Mouse (Mus musculus): ENCODE measurements around the gene Gm4131. TPM values are rescaled to one million over a fixed set of nuclear protein-coding genes. Genes with fewer than 3 reads are reported as not detected.

Gene Gm4131
- polyA plus RNA-seq, 1 experiment: not detected

DNA sequence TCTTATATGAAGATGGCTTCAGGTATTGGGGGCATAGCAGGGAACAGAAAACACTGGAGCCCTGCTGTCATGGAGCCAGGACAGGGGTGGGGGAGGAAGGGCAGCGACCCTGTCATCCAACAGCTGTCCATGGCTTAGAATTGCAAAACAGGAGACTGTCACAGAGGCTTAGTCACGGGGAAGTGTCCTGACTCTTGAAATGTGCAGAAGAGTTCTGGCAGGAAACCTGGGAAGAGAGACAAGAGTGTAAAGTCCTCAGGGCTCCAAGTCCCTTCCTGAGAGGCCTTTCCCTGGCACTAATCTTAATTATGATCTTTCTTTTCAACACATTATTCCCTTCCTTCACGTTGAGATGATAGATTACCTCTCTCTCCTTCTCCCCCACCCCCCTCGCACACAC lies 16.6 kb downstream of the Gm4131 start:
- no peaks in the 10 kb centered on the region for H3K79me2 ChIP-seq (ENCODE audit: control insufficient read depth, insufficient read depth)
- no peaks in the 10 kb centered on the region for H3K36me3 ChIP-seq (ENCODE audit: control insufficient read depth, insufficient read depth)
- H3K27me3 ChIP-seq (ENCODE audit: control insufficient read depth, insufficient read depth, insufficient read length): peaks cover 4% of the 10 kb centered on the region
- H3K4me3 ChIP-seq (ENCODE audit: insufficient read depth, poor library complexity, severe bottlenecking): no peak overlapping the region
- TF ChIP-seq CEBPB (IDR thresholded peaks at IDR 0.05; ENCODE audit: low read depth): no peak
- no peak for TF ChIP-seq MYOG (IDR thresholded peaks at IDR 0.05; ENCODE audit: control insufficient read depth, extremely low read depth, insufficient read length)
- TF ChIP-seq USF1 (IDR thresholded peaks at IDR 0.05; ENCODE audit: low read depth): no peak
- no peak for TF ChIP-seq CTCF (IDR thresholded peaks at IDR 0.05; ENCODE audit: control insufficient read depth, insufficient read depth, insufficient read length)
- no peak for TF ChIP-seq MAX (IDR thresholded peaks at IDR 0.05)
- TF ChIP-seq FOSL1 (IDR thresholded peaks at IDR 0.05; ENCODE audit: insufficient read depth, low read length, poor library complexity, severe bottlenecking): no peak
- no peak for TF ChIP-seq MYOD1 (IDR thresholded peaks at IDR 0.05; ENCODE audit: control insufficient read depth, insufficient read length, low read depth)
- H3ac ChIP-seq (ENCODE audit: control insufficient read depth, insufficient read length, low read depth): no peak overlapping the region
- no peaks in the 10 kb centered on the region for H3K79me3 ChIP-seq (ENCODE audit: low read depth)

DNA sequence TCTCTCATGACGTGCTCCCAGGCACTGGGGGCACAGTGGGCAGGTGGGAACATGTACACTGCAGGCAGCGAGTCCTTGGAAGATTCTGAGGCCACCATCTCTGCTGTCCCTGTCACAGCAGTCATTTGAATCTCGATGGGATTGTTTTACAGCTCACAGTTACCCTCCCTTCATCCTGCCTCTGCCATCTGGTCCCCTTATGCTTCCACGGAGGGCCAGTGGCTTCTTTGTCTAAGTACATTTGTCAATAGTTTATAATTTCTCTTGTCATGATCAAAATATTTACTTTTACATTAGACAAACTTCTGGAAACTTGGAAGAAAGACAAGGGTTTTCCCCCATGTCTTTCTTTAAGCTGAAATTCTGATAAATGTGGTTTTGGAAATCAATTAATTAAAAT lies 20.0 kb downstream of the Gm4131 start:
- no peaks in the 10 kb centered on the region for H3K79me3 ChIP-seq (ENCODE audit: low read depth)

DNA sequence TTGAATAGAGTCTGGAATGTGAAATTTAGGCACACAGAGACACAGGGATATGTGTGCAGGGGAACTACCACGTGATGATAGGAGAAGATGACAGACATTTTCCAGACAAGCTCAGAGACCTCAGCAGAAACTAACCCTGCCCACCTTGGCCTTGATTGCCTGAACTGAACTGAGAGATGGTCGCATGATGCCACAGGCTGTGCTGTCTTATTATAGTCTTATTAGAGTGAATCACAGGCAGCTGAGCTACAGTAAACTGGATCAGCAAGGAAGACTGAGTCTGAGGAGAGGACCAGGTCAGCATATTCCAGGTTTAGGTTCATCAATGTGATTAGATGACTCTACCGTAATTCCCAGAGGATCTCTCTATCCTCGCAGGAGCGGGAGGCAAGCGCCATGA lies 20.4 kb downstream of the Gm4131 start:
- Histone ChIP-seq H3K36me3 (ENCODE audit: control insufficient read depth, insufficient read depth) (no peaks in the 10 kb centered on the region), H3K79me2 (ENCODE audit: control insufficient read depth, insufficient read depth) (no peaks in the 10 kb centered on the region), H3K27me3 (ENCODE audit: control insufficient read depth, insufficient read depth, insufficient read length) (peaks cover 4% of the 10 kb centered on the region), H3ac (ENCODE audit: control insufficient read depth, insufficient read length, low read depth) (no peak overlapping the region), H3K4me3 (ENCODE audit: insufficient read depth, poor library complexity, severe bottlenecking) (no peak overlapping the region), H3K79me3 (ENCODE audit: low read depth) (no peaks in the 10 kb centered on the region)
- no peak for TF ChIP-seq MAX (IDR thresholded peaks at IDR 0.05)
- TF ChIP-seq MYOD1 (IDR thresholded peaks at IDR 0.05; ENCODE audit: control insufficient read depth, insufficient read length, low read depth): no peak
- no peak for TF ChIP-seq FOSL1 (IDR thresholded peaks at IDR 0.05; ENCODE audit: insufficient read depth, low read length, poor library complexity, severe bottlenecking)

More for the DNA sequence above, 20.0 kb downstream of the Gm4131 start:
- Histone ChIP-seq H3ac (ENCODE audit: control insufficient read depth, insufficient read length, low read depth) (no peak overlapping the region), H3K79me2 (ENCODE audit: control insufficient read depth, insufficient read depth) (no peaks in the 10 kb centered on the region), H3K27me3 (ENCODE audit: control insufficient read depth, insufficient read depth, insufficient read length) (peaks cover 4% of the 10 kb centered on the region), H3K36me3 (ENCODE audit: control insufficient read depth, insufficient read depth) (no peaks in the 10 kb centered on the region), H3K4me3 (ENCODE audit: insufficient read depth, poor library complexity, severe bottlenecking) (no peak overlapping the region)
- TF ChIP-seq MAX (IDR thresholded peaks at IDR 0.05): no peak
- TF ChIP-seq FOSL1 (IDR thresholded peaks at IDR 0.05; ENCODE audit: insufficient read depth, low read length, poor library complexity, severe bottlenecking): no peak
- TF ChIP-seq USF1 (IDR thresholded peaks at IDR 0.05; ENCODE audit: low read depth): no peak
- TF ChIP-seq MYOG (IDR thresholded peaks at IDR 0.05; ENCODE audit: control insufficient read depth, extremely low read depth, insufficient read length): no peak
- no peak for TF ChIP-seq CTCF (IDR thresholded peaks at IDR 0.05; ENCODE audit: control insufficient read depth, insufficient read depth, insufficient read length)
- no peak for TF ChIP-seq MYOD1 (IDR thresholded peaks at IDR 0.05; ENCODE audit: control insufficient read depth, insufficient read length, low read depth)
- TF ChIP-seq CEBPB (IDR thresholded peaks at IDR 0.05; ENCODE audit: low read depth): no peak

DNA sequence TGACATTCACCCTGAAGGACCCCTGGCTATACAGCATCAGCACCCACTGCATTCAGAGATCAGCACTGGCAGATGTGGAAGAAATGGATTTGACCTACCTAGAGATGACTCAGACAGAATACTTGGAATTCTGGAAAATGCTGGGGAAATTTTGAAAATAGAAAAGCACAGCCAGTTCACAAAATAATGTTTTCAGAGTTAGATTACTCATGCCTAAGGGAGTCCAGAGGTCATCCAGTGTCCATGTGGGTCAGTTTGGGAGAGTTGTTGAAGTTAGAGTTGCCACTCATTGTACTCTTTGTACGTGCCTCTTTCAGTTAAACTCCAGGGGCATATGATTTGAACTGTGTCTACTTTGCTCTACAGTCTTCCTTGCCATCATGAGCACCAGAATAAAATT lies 25.0 kb downstream of the Gm4131 start:
- Histone ChIP-seq H3K4me3 (ENCODE audit: insufficient read depth, poor library complexity, severe bottlenecking) (no peak overlapping the region), H3K27me3 (ENCODE audit: control insufficient read depth, insufficient read depth, insufficient read length) (peaks cover 5% of the 10 kb centered on the region), H3K36me3 (ENCODE audit: control insufficient read depth, insufficient read depth) (no peaks in the 10 kb centered on the region), H3K79me3 (ENCODE audit: low read depth) (no peaks in the 10 kb centered on the region), H3ac (ENCODE audit: control insufficient read depth, insufficient read length, low read depth) (no peak overlapping the region), H3K79me2 (ENCODE audit: control insufficient read depth, insufficient read depth) (no peaks in the 10 kb centered on the region)
- TF ChIP-seq CEBPB (IDR thresholded peaks at IDR 0.05; ENCODE audit: low read depth) (no peak), MAX (IDR thresholded peaks at IDR 0.05) (no peak)

DNA sequence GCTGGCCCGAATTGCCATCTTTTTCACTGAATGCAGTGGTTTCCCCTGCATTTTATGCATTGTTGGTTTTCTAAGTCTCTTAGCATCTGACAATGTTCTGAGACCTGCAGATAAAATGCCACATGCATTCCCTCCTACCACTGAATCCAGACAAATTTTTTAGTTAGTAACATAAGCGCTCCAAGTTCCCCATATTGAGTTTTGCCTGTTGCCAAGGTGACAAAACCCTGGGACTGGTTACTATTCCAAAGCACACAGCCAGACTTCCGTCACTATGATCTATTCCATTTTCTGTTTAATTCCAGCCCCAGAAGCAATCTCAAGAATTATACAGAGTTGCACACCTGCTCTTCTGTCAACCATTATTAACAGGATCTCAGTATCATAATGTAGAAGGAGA lies 26.9 kb downstream of the Gm4131 start:
- TF ChIP-seq MYOG (IDR thresholded peaks at IDR 0.05; ENCODE audit: control insufficient read depth, extremely low read depth, insufficient read length) (no peak), MYOD1 (IDR thresholded peaks at IDR 0.05; ENCODE audit: control insufficient read depth, insufficient read length, low read depth) (no peak), MAX (IDR thresholded peaks at IDR 0.05) (no peak), FOSL1 (IDR thresholded peaks at IDR 0.05; ENCODE audit: insufficient read depth, low read length, poor library complexity, severe bottlenecking) (no peak), CTCF (IDR thresholded peaks at IDR 0.05; ENCODE audit: control insufficient read depth, insufficient read depth, insufficient read length) (no peak), CEBPB (IDR thresholded peaks at IDR 0.05; ENCODE audit: low read depth) (no peak), USF1 (IDR thresholded peaks at IDR 0.05; ENCODE audit: low read depth) (no peak)
- Histone ChIP-seq H3K4me3 (ENCODE audit: insufficient read depth, poor library complexity, severe bottlenecking) (no peak overlapping the region), H3ac (ENCODE audit: control insufficient read depth, insufficient read length, low read depth) (no peak overlapping the region), H3K36me3 (ENCODE audit: control insufficient read depth, insufficient read depth) (no peaks in the 10 kb centered on the region), H3K27me3 (ENCODE audit: control insufficient read depth, insufficient read depth, insufficient read length) (peaks cover 5% of the 10 kb centered on the region), H3K79me3 (ENCODE audit: low read depth) (no peaks in the 10 kb centered on the region), H3K79me2 (ENCODE audit: control insufficient read depth, insufficient read depth) (no peaks in the 10 kb centered on the region)

DNA sequence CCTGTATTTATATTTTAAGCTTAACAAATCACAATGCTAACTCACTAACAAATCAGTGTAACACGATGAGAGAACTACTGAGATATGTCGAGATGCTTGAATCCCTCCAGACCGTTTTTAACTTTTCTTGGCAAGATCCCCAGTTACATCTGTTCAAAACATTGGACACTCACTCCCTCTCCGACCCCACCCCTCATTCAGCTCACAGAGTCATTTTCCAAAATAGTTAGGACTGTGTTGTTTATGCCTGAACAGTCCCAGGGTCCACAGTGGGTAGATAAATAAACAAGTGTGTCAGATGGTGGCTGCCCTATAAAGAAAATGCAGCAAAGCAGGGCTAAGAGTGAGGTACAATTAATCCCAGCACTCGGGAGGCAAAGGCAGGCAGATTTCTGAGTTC lies 29.7 kb downstream of the Gm4131 start:
- Histone ChIP-seq H3K79me3 (ENCODE audit: low read depth) (no peaks in the 10 kb centered on the region), H3K36me3 (ENCODE audit: control insufficient read depth, insufficient read depth) (no peaks in the 10 kb centered on the region)
- TF ChIP-seq CEBPB (IDR thresholded peaks at IDR 0.05; ENCODE audit: low read depth) (no peak), MYOG (IDR thresholded peaks at IDR 0.05; ENCODE audit: control insufficient read depth, extremely low read depth, insufficient read length) (no peak), MAX (IDR thresholded peaks at IDR 0.05) (no peak), USF1 (IDR thresholded peaks at IDR 0.05; ENCODE audit: low read depth) (no peak), MYOD1 (IDR thresholded peaks at IDR 0.05; ENCODE audit: control insufficient read depth, insufficient read length, low read depth) (no peak), FOSL1 (IDR thresholded peaks at IDR 0.05; ENCODE audit: insufficient read depth, low read length, poor library complexity, severe bottlenecking) (no peak), CTCF (IDR thresholded peaks at IDR 0.05; ENCODE audit: control insufficient read depth, insufficient read depth, insufficient read length) (no peak)

More for the DNA sequence above, 29.7 kb downstream of the Gm4131 start:
- peaks cover 5% of the 10 kb centered on the region for H3K27me3 ChIP-seq (ENCODE audit: control insufficient read depth, insufficient read depth, insufficient read length)
- no peak overlapping the region for H3K4me3 ChIP-seq (ENCODE audit: insufficient read depth, poor library complexity, severe bottlenecking)
- H3ac ChIP-seq (ENCODE audit: control insufficient read depth, insufficient read length, low read depth): no peak overlapping the region
- no peaks in the 10 kb centered on the region for H3K79me2 ChIP-seq (ENCODE audit: control insufficient read depth, insufficient read depth)
